Mouse (Mus musculus) hindbrain, embryonic 12.5 days (tissue): ENCODE data around the gene Eif2d. TPM values are rescaled to one million over a fixed set of nuclear protein-coding genes. Genes with fewer than 3 reads are reported as not detected.

ENCODE experiments used
- polyA plus RNA-seq: library from polyadenylated mRNA; unstranded; fragments of >200 nt; fragmentation: Nextera tagmentation; extraction: Ambion mirVana; gene quantifications from 2 replicates; pipeline ENCODE4 v1.2.1, GENCODE M21; 2016

The Eif2d gene
- polyA plus RNA-seq, 1 experiment from 2014 or later: 53.1 TPM

Other genes with a start within 250 kb of the Eif2d start
- not detected in 2 replicates for gene Il20, start 241.7 kb upstream of the Eif2d start, polyA plus RNA-seq
- not detected in 2 replicates for gene Il19, start 213.1 kb upstream of the Eif2d start, polyA plus RNA-seq
- not detected in 2 replicates for gene Il10, start 133.3 kb upstream of the Eif2d start, polyA plus RNA-seq
- gene Mapkapk2, start 55.4 kb upstream of the Eif2d start, polyA plus RNA-seq: 50.3 and 52.4 TPM in 2 replicates
- gene Dyrk3, start 14.8 kb upstream of the Eif2d start, polyA plus RNA-seq: 14.1 and 14.3 TPM in 2 replicates
- 1.8 and 2.4 TPM in 2 replicates for gene Rassf5, start 92.1 kb downstream of the Eif2d start, polyA plus RNA-seq
- gene Ikbke, start 126.4 kb downstream of the Eif2d start, polyA plus RNA-seq: 1.8 and 2.6 TPM in 2 replicates